Mouse (Mus musculus) liver, adult 2 months (tissue): ENCODE results near the gene Dnali1.

Experiments used
- CTCF ChIP-seq: fragments of 200-500 bp; IDR thresholded peaks from 2 replicates; pipeline ENCODE4 v1.5.1; 2011; ENCODE audit warnings: low read depth, low read length, control low read depth
- POLR2A ChIP-seq: fragments of 200-500 bp; IDR thresholded peaks from 2 replicates; pipeline ENCODE4 v1.6.1; 2011; ENCODE audit warnings: low read length, control low read depth; ENCODE audit not compliant: insufficient read depth; ENCODE audit errors: extremely low read depth

DNA sequence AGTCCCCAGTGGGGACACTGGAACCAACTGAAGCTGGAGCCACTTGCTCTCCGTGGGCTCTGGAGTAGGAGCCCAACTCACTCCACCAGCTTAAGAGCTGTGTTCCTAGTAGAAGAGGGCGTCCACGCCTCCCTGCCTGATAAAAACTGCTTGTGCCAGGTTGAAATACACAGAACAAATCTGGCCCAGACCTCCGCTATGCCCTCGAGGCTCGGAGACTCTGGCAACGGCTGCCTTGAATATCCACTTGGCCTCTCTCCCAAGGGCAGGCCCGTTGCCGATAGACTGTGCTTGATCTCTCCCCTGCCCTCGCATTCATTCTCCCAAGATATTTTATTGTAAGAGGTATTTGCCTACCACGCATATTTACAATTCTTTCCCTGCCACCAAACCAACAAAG is 48.1 kb downstream of the Dnali1 start:
- TF ChIP-seq CTCF (no peak), POLR2A (no peak)
